Mouse (Mus musculus): ENCODE results near the gene Dlg1. TPM values are rescaled to one million over a fixed set of nuclear protein-coding genes. Genes with fewer than 3 reads are reported as not detected.

Gene Dlg1
- total RNA-seq, 2 experiments from 2014 or later, result 58.7 to 60.8 TPM

- DNase-seq, result no peak
- Histone ChIP-seq H3K4me3 (no peak overlapping the region), H3K27ac (no peak overlapping the region)
- intact Hi-C loops (cut with DNase I), result no loop called here
- TF ChIP-seq CTCF (IDR thresholded peaks at IDR 0.05), result no peak
Measured at GRCm38 (mm10) chr16:31634371-31634770, 28.9 kb upstream of the Dlg1 start.

- TF ChIP-seq CTCF (IDR thresholded peaks at IDR 0.05), result no peak
- no peak for DNase-seq
- Histone ChIP-seq H3K27ac (peak overlapping the region; percentile 16; the same call in 1 of the 2 replicates), H3K4me3 (no peak overlapping the region)
- intact Hi-C loops (cut with DNase I), result no loop called here
Measured at GRCm38 (mm10) chr16:31638393-31638792, 24.9 kb upstream of the Dlg1 start.

GRCm38 (mm10) chr16:31639946-31640345, 23.3 kb upstream of the Dlg1 start:
- H3K27ac ChIP-seq, result no peak overlapping the region
- DNase-seq, result no peak
- intact Hi-C loops (cut with DNase I), result no loop called here
- no peak overlapping the region for H3K4me3 ChIP-seq
- TF ChIP-seq CTCF (IDR thresholded peaks at IDR 0.05), result no peak

DNA sequence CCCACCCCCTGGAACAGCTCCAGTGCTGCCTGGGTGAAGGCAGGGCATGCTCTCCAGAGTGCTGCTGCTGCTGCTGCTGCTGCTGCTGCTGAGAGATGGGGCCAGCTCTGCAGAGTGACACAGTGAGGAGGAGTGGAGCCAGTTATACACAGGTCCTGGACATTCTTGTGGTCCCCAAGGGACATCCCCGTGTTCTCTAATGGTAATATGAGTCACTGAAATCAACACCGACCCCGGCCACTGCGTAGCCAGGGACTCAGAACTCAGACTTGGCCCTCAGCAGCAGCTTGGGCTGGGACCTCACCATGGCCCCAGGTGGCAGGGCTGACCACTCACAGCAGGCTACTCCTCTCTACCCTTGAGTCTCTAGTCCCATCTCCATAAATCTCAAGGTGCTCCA, 21.5 kb upstream of the Dlg1 start:
- DNase-seq, result peak; percentile 46
- no peak for TF ChIP-seq CTCF (IDR thresholded peaks at IDR 0.05)
- Histone ChIP-seq H3K27ac (no peak overlapping the region), H3K4me3 (no peak overlapping the region)
- intact Hi-C loops (cut with DNase I), result no loop called here

DNA sequence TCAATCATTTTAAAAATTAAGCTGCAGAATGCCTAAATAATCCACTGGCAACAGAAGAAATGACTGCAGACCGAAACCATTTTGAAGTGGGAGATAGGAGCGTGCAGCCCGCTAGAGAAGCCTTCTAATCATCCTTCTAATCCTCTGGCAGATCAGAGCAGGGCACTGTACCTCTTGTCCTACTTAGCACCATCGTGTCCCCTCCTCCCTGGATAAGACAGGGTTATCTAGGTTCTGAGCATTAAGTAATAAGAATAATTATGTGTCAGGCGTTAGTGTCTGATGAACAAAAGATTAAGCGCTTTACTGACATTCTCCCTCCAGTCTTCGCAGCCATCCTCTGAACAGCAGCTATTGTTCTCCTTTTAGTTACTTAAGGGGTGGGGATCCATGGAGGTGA, 16.0 kb upstream of the Dlg1 start:
- no peak for DNase-seq
- no peak for TF ChIP-seq CTCF (IDR thresholded peaks at IDR 0.05)
- H3K27ac ChIP-seq, result no peak overlapping the region
- no peak overlapping the region for H3K4me3 ChIP-seq
- intact Hi-C loops (cut with DNase I), result no loop called here

DNA sequence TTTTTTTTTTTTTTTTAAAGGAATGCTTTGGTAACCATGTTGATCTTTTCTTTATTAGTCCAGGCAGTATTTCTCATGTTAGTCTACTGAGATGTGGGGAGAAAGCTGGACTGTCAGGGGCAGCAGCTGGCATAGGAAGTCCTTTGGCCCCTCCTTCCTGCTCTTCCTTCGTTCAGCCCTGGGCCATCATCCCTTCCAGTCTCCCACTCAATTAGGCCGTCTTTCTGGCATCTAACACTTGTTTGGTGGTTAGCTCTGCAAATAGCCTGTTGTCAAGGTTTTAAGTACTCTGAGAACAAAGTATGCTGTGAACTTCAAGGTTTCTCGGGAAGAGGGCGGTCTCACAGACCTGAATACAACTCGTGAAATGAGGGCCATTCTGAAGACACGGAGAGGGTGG, 12.5 kb upstream of the Dlg1 start:
- intact Hi-C loops (cut with DNase I), result no loop called here
- DNase-seq, result no peak
- no peak for TF ChIP-seq CTCF (IDR thresholded peaks at IDR 0.05)
- Histone ChIP-seq H3K4me3 (no peak overlapping the region), H3K27ac (no peak overlapping the region)

DNA sequence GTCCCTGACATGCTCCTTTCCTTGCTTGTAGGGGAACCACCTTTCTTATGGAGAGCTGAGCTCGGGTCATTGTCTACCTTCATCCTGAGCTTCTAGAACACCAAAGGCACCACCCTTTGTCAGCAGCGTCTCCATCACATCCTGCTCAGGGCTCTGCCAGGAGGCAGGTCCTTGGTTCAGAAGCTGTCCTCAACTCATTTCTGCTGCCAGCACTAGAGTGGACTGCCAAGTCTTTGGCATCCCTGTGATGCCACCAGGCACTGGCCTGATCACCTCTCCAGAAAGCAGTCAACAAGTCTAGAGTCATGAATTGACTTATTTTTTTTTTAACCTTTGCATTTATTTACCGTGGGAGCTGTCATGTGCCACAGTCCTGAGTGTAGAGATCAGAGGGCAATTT, 11.7 kb upstream of the Dlg1 start:
- no peak for TF ChIP-seq CTCF (IDR thresholded peaks at IDR 0.05)
- DNase-seq, result no peak
- Histone ChIP-seq H3K27ac (no peak overlapping the region), H3K4me3 (no peak overlapping the region)
- intact Hi-C loops (cut with DNase I), result no loop called here

DNA sequence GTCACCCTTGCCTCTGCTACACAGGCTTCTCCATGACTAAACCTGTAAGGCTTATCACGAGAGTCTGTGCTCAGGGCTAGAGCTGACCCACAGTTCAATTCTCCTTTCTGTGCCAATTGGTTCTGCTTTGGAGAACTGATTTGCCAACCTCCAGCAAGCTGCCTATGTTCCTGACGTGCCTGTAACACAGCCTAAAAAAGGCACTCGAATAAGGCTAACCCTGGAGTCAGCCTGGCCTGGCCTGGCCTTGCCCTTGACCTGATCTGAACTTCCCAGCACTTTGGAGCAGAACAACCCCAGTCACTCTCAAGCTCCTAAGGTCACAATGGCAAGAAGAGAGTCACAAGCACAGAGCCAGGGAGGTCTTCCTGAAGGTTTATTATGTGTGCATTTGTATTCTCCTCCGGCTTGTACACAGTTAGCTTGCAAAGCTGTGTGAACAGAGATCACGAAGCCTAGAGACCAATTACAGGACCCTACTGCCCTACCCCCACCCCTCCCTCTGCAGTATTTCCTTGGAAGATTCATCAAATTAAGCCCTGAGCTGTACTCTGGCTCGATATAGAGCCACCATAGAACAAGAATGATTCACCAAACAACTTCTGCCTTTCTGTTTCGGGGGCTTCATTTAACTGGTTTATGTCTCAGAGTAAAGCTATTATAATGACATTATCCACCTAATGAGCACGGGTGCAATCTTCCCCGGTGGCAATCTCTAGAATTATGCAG, 11.0 kb upstream of the Dlg1 start:
- Histone ChIP-seq H3K4me3 (no peak overlapping the region), H3K27ac (no peak overlapping the region)
- TF ChIP-seq CTCF (IDR thresholded peaks at IDR 0.05), result no peak
- intact Hi-C loops (cut with DNase I), result no loop called here
- no peak for DNase-seq

DNA sequence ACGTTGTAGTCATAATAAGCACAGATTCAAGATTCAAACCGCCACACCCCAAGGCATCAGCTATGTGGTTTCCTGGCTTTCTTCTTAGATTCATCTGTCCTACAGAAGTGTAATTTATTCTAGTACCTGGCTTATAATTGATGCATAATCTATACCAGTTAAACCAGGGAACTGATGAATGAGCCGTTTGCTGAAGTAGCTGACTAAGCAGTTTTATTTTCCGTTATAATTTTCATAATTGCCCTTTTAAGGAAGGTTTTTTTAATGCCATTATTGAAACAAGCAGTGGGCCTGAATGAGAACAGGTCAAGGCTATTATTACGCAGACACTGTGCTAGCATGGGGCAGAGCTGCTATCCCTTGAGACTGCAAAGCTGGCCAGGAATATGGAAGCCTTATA, 9.6 kb upstream of the Dlg1 start:
- Histone ChIP-seq H3K4me3 (no peak overlapping the region), H3K27ac (no peak overlapping the region)
- no peak for DNase-seq
- intact Hi-C loops (cut with DNase I), result no loop called here
- TF ChIP-seq CTCF (IDR thresholded peaks at IDR 0.05), result no peak

GRCm38 (mm10) chr16:31654021-31654420, 9.2 kb upstream of the Dlg1 start:
- no peak for TF ChIP-seq CTCF (IDR thresholded peaks at IDR 0.05)
- H3K27ac ChIP-seq, result no peak overlapping the region
- intact Hi-C loops (cut with DNase I), result no loop called here
- no peak overlapping the region for H3K4me3 ChIP-seq
- no peak for DNase-seq

DNA sequence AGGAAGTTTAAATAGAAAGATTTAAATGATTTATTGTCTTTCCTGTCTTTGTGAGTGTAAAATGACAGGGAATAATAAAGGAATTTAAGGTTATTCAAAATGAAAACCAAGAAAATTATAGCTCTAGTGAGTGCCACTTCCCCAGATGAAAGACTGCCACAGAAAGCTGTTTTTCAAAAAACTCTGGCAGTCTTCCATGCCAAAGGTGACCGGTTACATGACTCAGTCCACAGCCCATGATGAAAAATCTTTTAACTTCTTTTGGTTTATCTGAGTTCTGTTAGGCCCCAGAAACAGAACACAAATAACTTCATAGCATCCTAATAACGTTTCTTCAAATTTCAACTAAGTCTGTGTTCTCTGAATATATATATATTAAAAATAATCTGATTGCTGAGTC, 7.7 kb upstream of the Dlg1 start:
- DNase-seq, result no peak
- no peak overlapping the region for H3K27ac ChIP-seq
- intact Hi-C loops (cut with DNase I), result no loop called here
- TF ChIP-seq CTCF (IDR thresholded peaks at IDR 0.05), result no peak
- no peak overlapping the region for H3K4me3 ChIP-seq

DNA sequence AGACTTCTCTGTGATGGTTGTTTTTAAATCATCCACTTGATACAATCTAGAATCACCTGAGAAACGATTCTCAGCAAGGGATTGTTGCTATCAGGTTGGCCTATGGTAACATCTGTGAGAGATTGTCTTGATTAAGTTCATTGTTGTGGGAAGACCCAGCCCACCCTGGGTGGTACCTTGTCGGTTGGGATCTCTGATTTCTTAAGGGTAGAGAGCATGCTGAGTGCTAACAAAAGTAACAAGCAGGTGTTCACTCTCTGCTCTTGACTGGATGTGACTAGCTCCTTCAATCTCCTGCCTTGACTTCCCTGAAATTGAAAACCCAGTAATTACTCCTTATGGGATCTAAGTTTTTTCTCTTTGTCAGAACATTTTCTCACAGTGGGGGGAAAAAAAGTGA, 5.7 kb upstream of the Dlg1 start:
- DNase-seq, result no peak
- H3K27ac ChIP-seq, result no peak overlapping the region
- no peak overlapping the region for H3K4me3 ChIP-seq
- intact Hi-C loops (cut with DNase I), result no loop called here
- no peak for TF ChIP-seq CTCF (IDR thresholded peaks at IDR 0.05)

GRCm38 (mm10) chr16:31658539-31659334, 4.5 kb upstream of the Dlg1 start:
- no peak overlapping the region for H3K4me3 ChIP-seq
- intact Hi-C loops (cut with DNase I), result no loop called here
- no peak for DNase-seq
- no peak for TF ChIP-seq CTCF (IDR thresholded peaks at IDR 0.05)
- H3K27ac ChIP-seq, result no peak overlapping the region

DNA sequence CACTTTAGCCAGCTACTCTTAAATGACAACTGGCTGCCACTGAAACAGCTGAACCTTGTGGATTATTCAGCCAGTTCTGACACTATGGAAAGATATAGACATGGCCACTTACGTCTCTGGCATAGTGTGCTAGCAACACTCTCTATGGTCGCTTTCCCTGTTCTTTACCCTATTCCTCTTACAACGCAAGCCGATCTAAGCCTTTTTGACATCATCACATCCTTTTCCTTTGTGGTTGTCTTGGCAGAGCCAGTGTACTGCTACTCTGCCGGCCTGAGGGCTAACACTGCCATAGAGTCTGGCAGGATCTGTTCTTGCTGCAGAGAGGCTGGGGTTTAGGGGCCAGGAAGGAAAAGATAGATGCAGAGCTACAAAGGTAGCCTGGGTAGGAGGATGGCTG, 3.8 kb upstream of the Dlg1 start:
- no peak overlapping the region for H3K4me3 ChIP-seq
- intact Hi-C loops (cut with DNase I), result no loop called here
- TF ChIP-seq CTCF (IDR thresholded peaks at IDR 0.05), result no peak
- H3K27ac ChIP-seq, result no peak overlapping the region
- DNase-seq, result no peak
